Mouse (Mus musculus) adrenal gland, postnatal 36 days (tissue): ENCODE measurements around the gene Plcd3. TPM values are rescaled to one million over a fixed set of nuclear protein-coding genes. Genes with fewer than 3 reads are reported as not detected.

Source experiments
- DNase-seq, 2 experiments: peaks; one replicate each; pipeline ENCODE4 v3.0.0; 2021; ENCODE audit warnings: mixed read lengths in 1 of 2
- total RNA-seq, 2 experiments: library from RNA; stranded (reverse); gene quantifications; 2 replicates each; pipeline ENCODE4 v1.2.3; 2021

The Plcd3 gene
- total RNA-seq, 2 experiments from 2014 or later: 10.1 to 11.1 TPM

DNA sequence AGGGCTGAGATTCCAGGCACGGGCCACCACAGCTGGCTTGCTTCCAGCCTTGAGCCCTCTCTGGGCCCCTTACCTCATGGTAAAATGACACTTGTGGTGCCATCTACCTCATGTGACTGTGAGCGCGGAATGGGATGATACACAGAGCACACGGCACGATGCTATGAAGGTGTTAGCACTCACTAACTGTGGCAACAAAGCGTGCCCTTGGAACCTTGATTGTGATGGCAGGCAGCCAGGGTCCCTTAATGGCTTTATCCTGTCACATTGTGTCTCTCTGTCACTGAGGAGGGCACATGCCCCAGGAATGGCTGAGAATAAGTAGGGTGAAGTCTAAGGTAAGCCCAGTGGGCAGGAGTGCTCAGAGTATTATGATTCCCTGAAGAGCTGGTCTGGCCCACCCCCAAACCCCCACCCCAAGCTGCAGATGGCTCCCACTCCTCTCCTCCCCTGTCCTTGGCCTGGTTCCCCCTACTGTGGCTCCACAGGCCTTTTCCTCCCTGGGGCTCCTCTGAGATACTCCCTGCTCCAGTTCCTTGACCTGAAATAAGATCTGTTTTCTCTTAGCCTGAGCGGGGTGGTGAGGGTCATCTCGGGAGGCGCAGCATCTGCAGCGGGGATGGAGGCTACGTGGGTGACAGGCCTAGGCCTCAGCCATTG, 2.8 kb downstream of the Plcd3 start:
- DNase-seq: no peak

DNA sequence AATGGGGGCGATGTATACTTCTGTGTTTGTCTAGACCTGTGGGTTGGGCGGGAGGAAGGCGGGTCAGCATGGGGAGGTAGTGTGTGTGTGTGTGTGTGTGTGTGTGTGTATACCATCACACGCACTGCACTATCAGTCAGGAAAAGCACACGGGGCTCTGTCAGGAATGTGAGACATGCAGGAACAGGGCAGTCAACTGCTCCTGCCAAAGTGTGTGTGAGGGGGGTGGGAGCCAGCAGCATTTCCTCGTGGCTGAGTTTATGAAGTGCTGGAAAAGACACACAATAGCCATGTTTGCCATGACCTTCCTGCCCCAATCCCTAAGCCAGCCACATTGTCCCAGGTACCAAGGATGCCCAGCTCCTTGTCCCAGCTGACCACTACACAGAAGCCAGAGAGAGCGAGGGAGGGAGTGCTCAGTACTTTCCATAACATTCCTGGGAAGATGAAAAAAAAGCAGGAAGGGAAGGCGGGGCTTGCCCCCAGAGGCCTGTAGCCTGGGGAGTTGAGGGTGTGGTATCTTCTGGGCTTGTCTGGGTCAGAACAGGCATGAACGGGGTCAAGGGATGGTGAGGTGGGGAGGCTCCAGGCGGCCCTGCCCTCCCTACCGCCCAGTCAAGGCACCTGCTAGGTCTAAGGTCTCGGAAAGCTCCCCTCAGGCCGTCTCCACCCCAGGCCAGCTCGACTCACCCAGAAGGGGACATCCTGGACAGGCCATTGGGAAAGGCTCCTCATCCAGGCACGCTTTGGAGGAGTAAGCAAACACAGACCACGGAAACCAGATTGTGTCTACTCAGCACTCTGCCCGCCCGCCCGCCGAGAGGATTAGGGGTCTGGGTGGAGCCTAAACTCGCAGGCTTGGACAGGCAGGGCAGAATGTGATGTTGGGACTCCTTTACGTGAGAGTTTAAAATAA, 4.2 kb downstream of the Plcd3 start:
- DNase-seq: peak in 1 of 2 experiments; percentile 5

DNA sequence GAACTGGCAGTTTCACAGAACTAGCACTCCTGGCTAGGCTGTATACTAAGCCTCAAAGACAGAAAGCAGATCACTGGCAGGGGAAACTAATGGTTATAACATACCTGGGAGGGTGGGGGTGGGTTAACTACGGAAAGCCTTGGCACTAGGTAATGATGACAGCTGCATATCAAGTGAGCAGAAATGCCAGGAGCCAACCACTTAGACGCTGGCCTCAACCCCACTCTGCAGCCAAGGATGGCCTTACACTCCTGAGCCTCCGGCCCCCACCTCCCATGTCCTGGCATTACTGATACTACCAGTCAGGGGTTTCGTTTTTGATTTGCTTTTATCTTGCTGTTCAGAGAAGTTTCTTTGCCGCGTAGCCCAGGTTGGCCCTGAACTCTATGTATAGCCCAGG, 5.7 kb downstream of the Plcd3 start:
- DNase-seq: no peak

DNA sequence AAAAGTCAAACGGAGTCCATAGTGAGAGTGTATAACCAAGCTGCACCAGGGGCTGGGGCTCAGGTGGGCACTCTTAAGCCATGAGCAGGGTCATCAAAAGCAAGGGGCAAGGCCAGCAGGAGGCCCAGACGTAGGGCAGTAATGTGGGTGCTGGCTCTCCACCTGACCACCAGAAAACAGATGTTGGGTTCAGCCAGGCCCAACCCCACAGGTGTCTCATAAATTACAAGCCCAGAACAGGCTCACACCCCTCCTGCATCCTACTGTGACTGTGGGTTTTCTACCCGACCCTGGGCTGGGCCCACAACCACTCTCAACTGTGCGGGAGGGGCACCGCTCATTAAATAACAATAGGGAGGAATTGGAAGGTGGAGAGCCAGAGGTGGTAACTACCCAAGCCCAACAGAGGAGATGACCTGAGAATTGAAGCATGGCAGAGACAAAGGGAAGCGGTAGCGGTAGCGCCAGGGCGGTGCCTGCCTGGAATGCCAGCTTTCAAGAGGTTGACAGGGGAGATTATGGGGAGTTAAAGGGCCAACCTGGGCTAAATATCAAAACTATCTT, 6.3 kb downstream of the Plcd3 start:
- DNase-seq: no peak

DNA sequence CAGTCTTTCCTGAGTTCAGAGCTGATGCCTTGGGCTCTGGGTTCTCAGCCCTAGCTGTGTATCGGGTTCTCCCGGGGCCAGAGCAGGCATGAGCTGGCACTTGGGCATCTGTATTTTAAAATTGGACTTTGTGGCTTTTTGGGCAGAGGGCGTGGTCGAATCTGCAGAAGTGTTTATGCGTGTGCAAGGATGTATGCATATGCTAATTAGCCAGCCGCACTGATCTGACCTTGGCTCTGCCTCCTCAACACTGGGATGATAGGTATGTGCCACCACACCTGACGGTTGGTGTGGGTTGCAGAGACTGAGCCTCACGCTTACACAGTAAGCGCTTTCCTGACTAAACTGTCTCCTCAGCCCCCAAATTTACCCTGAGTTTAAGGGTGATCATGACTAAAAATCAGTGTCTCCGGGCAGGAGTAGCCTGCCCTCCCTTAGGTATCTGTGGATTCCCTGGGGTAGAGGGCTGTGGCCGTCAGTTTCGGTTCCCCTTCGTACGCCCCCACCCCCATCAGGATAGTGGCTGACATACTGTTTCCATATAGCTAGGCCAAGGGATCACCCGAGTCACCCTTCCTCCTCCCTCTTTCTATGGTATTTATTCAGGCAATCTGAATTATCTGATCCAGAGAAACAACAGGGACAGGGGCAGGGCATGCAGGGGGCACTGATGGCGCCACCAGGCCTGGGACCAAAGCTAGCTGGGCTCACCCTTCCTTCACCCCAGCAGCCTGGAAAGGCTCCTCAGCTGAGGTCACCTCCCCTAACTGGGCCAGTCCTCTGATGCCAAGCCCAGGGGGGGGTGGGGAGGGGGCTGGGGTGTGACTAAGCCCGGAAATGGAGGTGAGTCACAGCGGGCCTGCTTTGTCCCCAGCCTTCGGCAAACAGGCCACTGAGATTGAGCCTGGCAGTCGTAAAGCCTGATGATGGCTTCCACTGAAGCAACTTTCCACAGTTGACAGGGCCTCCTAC, 7.3 kb downstream of the Plcd3 start:
- peak; percentile 79 to 82 for DNase-seq

DNA sequence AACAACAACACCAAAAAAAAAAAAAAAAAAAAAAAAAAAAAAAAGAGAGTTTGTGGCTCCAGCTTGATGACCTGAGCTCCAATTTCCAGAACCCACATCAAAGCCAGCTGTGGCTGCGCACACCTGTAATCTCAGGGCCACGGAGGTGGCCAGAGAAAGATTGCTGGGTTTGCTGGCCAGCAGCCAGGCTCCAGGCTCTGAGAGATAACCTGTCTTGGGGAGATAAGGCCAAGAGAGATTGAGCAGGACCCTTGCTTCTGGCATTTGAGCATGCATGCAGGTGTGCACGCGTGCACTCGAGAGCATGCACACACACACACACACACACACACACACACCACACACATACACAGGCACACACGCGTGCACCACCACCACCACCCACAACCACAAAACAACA, 8.2 kb downstream of the Plcd3 start:
- DNase-seq: no peak

DNA sequence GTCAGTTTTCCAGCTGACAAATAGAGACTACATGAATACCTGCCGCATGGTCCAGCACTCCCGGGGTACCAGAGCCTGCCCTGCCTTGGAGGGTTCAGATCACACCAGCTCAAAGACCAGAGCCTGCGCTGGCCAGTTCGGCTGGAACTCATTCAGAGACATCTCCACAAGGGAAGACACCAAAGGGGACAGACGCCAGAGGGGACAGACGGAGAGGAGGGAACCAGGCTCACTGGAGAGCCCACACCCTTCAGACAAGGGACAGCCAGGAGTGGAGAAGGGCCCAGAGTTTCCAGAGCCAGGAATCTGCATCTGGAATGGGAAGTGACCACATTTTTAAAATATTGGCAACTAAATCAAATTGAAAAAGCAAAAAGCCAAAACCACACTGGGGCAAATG, 19.8 kb downstream of the Plcd3 start:
- no peak for DNase-seq

DNA sequence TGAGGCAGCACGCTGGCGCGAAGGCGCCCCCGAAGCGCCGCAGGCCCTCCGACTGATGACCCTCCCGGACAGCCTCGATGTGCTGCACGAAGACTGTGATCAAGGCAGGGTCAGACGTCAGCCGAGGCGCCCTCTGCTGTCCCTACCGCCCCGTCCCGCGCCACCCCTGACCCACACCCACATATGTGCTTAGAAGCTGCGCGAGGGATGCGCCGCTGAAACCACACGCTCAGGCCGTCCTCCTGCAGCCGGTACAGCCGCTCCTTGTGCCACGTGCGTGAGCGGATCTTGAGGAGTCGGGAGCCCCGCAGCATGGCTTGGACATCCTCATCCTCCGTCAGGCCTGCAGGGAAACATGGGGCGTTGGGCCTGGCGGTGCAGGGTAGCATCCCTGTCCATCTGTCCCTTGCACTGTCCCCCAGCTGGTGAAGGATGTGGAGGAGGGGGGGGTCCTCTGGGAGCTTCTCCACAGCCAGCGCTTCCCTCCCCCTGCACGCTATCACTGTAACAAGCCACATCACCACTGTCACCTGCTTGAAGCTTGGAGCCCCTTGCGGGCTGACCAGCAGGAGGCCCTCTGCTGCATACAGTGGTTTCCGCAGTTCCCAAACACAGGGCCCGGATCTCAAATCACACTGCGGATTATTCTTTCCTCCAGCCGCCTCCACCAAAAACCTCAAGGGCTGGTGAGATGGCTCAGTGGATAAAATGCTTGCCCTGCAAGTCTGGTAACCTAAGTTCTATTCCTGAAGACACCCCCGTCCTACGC, 21.0 kb downstream of the Plcd3 start:
- peak in 1 of 2 experiments; percentile 12 for DNase-seq

DNA sequence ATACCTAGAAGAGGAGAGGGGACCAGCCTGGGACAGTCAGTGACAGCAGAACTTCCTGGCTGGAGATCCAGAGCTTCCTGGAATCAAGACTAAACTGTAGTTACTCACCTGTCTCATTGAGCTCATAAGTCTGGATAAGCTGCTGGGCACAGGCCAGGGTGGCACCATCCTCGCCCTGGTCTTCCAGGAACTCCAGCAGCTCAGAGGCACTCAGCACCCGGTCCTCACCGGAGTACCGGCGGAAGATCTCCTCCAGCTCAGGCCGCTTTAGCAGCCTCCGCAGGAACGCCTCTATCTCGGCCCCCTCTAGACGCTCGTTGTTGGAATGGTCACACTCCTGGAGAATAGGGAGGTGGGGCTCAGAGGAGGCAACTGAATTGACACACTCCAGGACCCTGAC, 23.3 kb downstream of the Plcd3 start:
- DNase-seq: no peak

DNA sequence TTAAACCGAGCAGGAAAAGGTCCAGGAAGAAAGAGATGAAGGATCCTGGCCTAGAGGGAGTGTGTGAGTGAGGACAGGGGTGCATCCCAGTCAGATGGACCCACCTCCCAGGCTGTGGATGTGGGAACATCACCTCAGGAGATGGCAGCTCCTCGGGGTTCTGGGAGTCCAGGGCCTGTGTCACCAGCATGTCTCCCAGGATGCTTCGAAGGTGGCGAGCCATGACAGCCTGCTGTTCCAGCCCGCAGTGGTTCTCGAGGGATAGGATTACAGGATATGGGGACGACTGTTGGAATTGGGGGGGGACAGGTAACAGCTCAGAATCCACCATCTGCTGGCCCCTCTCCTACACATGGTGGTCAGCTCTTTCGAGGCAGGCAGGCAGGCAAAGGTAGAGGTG, 24.9 kb downstream of the Plcd3 start:
- no peak for DNase-seq

DNA sequence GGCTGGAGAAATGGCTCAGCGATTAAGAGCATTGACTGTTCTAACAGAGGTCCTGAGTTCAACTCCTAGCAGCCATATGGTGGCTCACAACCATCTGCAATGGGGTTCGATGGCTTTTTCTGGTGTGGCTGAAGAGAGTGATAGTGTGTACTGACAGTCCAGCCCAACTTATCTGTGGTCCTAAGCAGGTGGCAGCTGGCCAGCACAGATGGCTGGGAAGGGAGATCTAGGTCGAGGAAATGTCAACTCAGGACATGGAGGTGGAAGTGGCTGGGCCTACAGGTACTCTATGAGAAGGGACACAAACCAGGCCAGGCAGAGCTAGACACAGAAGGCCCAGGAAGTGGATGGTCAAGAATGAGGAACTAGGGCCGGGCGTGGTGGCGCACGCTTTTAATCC, 25.4 kb downstream of the Plcd3 start:
- no peak for DNase-seq

DNA sequence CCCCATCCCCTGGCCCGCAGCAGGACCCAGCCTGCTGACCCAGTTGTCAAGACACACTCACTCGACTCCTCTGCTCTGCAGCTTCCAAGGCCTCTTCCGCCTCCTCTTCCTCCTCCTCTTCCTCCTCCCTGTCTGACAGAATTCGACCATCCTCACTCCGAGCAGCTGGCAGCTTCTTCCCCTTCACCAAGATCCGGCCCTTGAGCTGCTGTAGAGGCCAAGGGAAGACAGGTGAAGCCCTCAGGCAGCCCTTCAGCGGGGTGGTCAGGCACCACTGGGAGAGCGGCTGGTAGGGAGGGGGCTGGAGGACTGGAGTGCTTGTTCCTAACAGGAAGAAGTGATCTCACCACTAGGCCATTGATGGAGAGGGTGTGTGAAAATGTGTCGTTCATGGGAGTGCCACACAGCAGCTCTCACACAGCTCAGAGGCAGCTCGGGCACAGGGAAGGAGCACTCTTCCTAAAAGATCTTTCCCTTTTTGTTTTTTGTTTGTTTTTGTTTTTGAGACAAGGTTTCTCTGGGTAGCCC, 26.6 kb downstream of the Plcd3 start:
- DNase-seq: no peak

DNA sequence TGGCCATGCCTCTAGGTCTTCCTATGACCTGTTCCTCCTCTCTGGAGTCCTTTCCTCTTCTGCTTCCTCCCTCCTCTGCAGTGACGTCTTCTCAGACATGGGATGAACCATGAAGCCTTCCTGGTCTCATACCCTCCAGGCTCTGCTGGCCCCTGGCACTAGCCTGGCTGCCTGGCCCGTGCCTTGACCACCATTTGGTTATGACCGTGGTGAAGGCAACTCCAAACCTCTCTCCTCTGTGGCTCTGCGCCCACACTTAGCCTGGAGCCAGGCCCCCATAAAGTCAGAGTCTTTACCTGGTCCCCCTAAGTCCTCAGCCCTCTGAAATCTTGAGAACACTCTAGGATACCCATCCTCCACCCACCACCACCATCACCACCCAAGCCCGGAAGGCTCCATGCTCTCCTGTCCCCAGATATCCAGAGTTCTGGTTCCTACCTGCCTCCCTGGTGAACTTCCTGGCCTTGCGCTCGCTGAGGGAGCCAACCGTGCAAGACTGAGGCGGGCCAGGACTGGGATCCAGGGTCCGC, 27.3 kb downstream of the Plcd3 start:
- no peak for DNase-seq

DNA sequence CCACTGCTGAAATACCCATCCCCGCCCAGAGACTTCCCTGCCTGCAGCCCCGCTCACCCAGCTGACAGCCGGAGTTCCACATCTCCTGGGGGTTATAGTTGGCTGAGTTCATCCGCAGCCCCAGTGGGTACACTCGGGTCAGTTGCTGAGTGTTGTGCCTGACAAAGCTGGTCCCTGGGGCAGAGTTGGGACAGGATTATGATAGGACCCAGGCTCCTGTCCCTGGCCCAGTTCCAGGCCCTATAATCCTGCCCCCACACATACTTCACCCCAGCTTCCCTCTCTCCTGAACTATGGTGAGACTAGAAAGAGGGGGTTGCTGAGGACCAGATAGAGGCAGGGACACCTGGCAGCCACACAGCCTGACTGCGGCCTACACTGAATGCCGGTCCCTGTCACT, 27.8 kb downstream of the Plcd3 start:
- no peak for DNase-seq

DNA sequence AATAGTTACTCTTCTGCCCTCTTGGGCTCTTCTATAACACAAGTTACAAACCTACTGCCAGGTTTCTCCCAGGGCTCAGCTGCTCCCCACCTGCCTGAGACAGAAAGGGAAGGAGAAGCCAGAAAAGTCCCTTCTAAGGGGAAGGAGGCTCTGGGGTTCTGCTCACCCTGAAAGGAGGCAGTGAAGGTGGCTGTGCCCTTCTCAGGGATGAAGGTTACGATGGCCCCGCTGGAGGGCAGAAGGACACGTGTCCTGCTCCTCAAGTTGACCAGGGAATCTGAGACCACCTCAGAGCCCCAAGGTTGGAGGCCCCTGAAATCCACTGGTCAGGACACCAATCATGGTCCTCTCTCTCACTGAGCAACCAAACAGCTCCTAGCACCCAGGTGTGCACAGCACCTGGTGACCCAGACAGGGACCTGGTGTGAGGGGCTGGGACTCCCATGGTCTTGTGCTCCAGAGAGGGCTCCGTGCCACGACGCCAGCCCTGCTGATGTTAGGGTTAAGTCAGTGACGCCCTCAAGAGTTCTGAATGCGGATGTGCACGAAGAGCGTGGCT, 31.1 kb downstream of the Plcd3 start:
- no peak for DNase-seq

DNA sequence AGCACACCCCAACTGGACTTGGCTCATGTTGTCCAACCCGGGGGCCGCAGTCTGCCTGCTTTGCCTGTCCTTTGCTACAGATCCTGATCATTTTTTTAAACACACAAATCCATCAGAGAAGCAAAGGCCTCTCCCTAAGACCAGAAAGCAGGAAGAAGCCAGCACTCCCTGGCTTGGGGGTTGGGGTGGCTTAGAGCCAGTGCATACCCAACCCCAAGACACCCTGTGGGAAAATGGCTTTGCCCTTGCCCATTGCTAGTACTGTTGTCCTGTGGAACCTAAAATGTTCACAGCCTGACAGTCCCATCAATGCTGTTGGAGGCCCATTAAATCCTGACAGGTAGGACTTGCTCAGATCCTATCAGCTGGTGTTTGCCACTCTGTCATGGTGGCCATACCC, 31.7 kb downstream of the Plcd3 start:
- DNase-seq: no peak

DNA sequence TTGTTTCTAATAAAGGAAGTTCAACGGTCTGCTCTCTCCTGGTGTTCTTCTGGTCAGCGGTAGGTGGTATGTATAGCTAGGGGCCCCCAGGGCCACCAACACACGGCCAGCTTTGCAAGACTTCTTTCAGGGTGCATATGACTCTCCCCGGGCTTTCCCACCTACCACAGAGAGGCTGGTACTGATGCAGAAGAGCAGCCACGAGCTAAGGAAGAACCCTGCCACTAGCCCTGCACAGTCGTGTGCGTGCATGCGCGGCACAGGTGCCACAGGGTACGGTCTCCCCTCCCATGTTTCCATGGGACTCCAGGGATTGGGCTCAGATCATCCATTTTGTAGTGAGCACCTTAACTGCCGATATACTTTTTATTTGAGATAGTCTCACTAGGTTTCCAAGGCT, 32.6 kb downstream of the Plcd3 start:
- DNase-seq: no peak

DNA sequence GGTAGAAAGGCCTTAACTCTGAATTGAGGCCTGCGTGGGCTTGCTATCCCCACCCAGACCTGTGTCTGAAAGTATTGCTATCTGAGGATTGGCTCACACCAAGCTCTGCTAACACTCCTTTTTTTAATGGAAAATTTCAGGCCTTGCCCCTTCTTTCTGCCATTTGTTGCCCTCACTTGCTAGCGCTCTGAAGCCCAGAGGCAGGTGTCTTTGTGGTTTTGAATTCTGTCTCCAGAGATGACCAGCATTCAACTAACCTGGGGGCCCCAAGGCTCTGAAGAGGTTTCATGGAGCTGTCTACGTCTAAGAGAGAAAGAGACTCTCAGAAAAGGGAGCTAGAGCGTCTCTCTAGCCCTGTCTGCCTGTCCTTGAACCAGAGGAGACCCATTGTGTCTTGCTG, 33.2 kb downstream of the Plcd3 start:
- DNase-seq: no peak

DNA sequence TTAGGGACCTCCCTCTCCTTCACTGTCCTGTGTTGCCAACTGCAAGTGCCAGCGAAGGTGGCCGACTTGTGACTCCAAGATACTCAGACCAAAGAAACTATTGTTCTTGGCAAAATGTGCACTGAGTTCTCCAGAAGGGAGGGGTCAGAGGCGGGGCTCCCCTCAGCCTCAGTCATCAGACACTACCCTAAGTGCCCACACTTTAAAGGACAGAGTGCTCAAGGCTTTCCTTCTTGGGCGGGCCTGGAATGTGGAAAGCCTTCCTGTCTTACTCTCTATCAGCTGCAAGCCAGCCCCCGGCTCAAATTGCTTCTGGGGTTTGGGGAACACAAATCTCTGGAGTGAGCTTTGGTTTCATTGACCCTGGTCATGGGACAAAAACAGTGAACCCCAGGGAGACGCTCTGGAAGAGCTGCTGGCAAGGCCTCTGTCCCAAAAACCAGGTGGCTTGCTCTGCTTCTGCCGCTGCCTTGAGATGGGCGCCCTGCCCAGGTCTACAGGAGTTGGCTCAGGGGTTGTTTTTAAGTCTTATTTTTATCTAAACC, 33.9 kb downstream of the Plcd3 start:
- DNase-seq: peak in 1 of 2 experiments; percentile 59

DNA sequence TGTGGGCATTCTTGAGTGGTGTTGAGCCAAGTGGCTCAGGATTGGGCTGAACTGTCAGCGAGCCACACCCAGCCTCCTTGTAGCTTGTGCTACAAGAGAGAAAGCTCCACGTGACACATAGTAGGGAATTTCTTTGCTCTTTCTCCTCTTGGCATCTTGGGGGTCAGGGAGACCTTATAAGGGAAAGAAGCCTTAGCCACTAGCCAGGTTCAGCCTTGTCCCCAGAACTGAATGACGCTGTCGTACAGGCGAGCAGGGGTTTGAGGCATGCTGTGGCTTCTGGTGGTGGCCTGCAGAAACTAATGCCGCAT, 34.5 kb downstream of the Plcd3 start:
- DNase-seq: peak in 1 of 2 experiments; percentile 1
